Mouse (Mus musculus) Muller cell, postnatal 12 days (primary cell): ENCODE data around the gene Lama5.
"Not testable (repeated sequence)": the region's sequence is repeated elsewhere in the genome, so short reads cannot be mapped to it uniquely, and the experiment has no call there.

Experiments
- DNase-seq: peaks from one replicate; pipeline ENCODE4 v3.0.0-alpha.2; 2015; ENCODE audit errors: inconsistent ontology term

Lama5 gene

GRCm38 (mm10) chr2:180198782-180199181 is 26.9 kb downstream of the Lama5 start:
- no peak for DNase-seq

- DNase-seq = no peak
Measured at GRCm38 (mm10) chr2:180197323-180198037, 28.2 kb downstream of the Lama5 start.

- no peak for DNase-seq
Measured at GRCm38 (mm10) chr2:180196610-180197322, 28.9 kb downstream of the Lama5 start.

GRCm38 (mm10) chr2:180187362-180187761 is 38.3 kb downstream of the Lama5 start:
- no peak for DNase-seq

GRCm38 (mm10) chr2:180185686-180186085 is 40.0 kb downstream of the Lama5 start:
- no peak for DNase-seq

GRCm38 (mm10) chr2:180184752-180185109 is 40.9 kb downstream of the Lama5 start:
- DNase-seq = no peak

- no peak for DNase-seq
Measured at GRCm38 (mm10) chr2:180184011-180184751, 41.5 kb downstream of the Lama5 start.

GRCm38 (mm10) chr2:180181542-180181941 is 44.1 kb downstream of the Lama5 start:
- no peak for DNase-seq

GRCm38 (mm10) chr2:180175725-180176124 is 49.9 kb downstream of the Lama5 start:
- DNase-seq = no peak

- DNase-seq = no peak
Measured at GRCm38 (mm10) chr2:180174121-180174520, 51.5 kb downstream of the Lama5 start.

- DNase-seq = not testable (repeated sequence)
Measured at GRCm38 (mm10) chr2:180173711-180174110, 51.9 kb downstream of the Lama5 start.

GRCm38 (mm10) chr2:180173163-180173562 is 52.5 kb downstream of the Lama5 start:
- DNase-seq = no peak

- no peak for DNase-seq
Measured at GRCm38 (mm10) chr2:180172152-180172551, 53.5 kb downstream of the Lama5 start.

- DNase-seq = no peak
Measured at GRCm38 (mm10) chr2:180171522-180172070, 54.1 kb downstream of the Lama5 start.

- peak; percentile 99 for DNase-seq
Measured at GRCm38 (mm10) chr2:180170806-180171521, 54.7 kb downstream of the Lama5 start, which contains the start of gene Adrm1. TSS of gene Adrm1 (plus strand) at chr2:180171485.

- DNase-seq = peak; percentile 15
Measured at GRCm38 (mm10) chr2:180170151-180170805, 55.4 kb downstream of the Lama5 start.

- no peak for DNase-seq
Measured at GRCm38 (mm10) chr2:180166869-180167268, 58.8 kb downstream of the Lama5 start.

- DNase-seq = no peak
Measured at GRCm38 (mm10) chr2:180165855-180166254, 59.8 kb downstream of the Lama5 start.

GRCm38 (mm10) chr2:180158627-180159026 is 67.0 kb downstream of the Lama5 start:
- DNase-seq = no peak

GRCm38 (mm10) chr2:180154796-180155195 is 70.9 kb downstream of the Lama5 start:
- no peak for DNase-seq

GRCm38 (mm10) chr2:180148551-180148950 is 77.1 kb downstream of the Lama5 start:
- no peak for DNase-seq
